Mouse (Mus musculus) brain, embryonic 14.5 days (tissue): ENCODE measurements around the gene Pnkd. TPM values are rescaled to one million over a fixed set of nuclear protein-coding genes. Genes with fewer than 3 reads are reported as not detected.

Experiments used
- DNase-seq: peaks from one replicate; pipeline ENCODE4 v3.0.0-alpha.2; 2011; ENCODE audit warnings: low read depth
- CTCF ChIP-seq: fragments of 200-500 bp; IDR thresholded peaks from 2 replicates; pipeline ENCODE4 v1.5.1; 2012; ENCODE audit warnings: inconsistent platforms, mild to moderate bottlenecking, moderate library complexity, borderline replicate concordance; ENCODE audit not compliant: insufficient read depth, insufficient read length; ENCODE audit errors: extremely low read depth
- POLR2A ChIP-seq: fragments of 200-500 bp; IDR thresholded peaks from 2 replicates; pipeline ENCODE4 v1.6.1; 2012; ENCODE audit warnings: mild to moderate bottlenecking, inconsistent platforms, borderline replicate concordance; ENCODE audit not compliant: poor library complexity, insufficient read depth, insufficient read length, severe bottlenecking; ENCODE audit errors: extremely low read depth
- polyA plus RNA-seq: library from polyadenylated mRNA; depleted of rRNA; stranded (reverse); fragments of >200 nt; gene quantifications from 2 replicates; pipeline ENCODE4 v1.2.3, GENCODE M21; 2012

The Pnkd gene
- polyA plus RNA-seq, 1 experiment: 63.2 TPM

- peak; percentile 42 for DNase-seq
- TF ChIP-seq CTCF (no peak), POLR2A (no peak)
Measured at GRCm38 (mm10) chr1:74290141-74290540, 5.4 kb downstream of the Pnkd start.

GRCm38 (mm10) chr1:74292331-74293020, 7.7 kb downstream of the Pnkd start:
- no peak for DNase-seq
- no peak for TF ChIP-seq POLR2A
- TF ChIP-seq CTCF: no peak

DNA sequence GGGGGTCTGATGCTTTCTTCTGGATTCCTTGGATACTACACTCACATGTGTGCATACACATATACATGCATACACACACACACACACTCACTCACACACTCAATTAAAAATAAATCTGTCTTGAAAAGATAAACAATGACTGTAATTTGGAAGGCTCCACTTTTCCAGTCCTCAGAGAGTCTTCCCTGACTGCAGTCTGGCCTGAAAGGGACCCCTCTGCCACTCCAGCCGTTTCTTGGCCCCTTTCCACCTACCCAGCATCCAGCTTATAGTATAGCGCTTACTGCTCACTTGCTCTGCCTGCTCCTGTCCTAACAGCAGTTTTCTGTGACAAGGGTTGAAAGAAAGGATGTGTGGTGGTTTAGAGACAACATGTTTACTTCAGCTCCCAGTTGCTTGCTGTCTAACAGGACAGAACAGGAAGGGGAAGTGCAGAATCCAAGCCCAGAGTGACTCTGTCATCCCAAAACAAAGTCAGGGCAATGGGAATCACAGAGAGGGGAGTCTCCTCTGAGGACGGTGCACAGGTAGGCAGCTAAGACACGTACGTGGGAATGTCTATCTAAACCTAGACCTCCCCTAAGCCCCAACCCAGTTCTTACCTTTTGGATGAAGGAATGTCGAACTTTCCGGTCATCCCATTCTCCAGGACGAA, 8.7 kb downstream of the Pnkd start:
- TF ChIP-seq POLR2A (no peak), CTCF (no peak)
- no peak for DNase-seq

GRCm38 (mm10) chr1:74294090-74294643, 9.4 kb downstream of the Pnkd start:
- DNase-seq: no peak
- TF ChIP-seq POLR2A (no peak), CTCF (no peak)

DNA sequence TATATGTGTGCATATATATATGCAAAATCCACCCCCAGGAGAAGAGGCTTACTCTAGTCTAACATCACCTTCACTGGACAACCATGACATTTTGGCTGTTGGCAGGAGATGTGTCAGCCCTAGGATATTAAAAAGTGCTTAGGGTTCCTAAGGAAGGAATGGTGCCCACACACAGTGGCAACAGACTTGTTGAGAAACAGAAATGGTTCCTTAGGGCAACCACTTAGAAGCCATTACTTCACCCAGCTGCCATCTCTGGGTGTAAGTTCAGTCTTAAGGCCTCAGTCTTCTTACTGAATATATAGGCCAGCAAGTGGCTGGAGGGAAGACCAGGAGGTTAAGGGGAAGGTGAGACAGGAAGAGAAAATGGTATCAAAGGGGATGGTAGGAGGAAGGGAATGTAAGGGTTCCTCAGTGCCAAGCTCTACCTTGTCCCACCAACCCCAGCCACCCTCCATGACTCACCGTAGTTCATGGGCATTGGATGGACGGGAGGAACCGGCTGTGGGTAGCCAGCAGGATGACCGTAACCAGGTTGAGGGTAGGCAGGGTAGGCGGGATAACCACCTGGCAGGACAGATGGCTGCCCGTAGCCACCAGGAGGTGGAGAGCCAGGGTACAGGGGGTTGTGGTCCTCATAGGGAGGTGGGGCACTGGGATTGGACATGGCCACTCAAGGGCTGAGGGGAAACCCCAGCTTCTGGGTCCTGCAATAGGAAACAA, 10.2 kb downstream of the Pnkd start:
- DNase-seq: no peak
- TF ChIP-seq CTCF (no peak), POLR2A (no peak)

GRCm38 (mm10) chr1:74295456-74296171, 10.9 kb downstream of the Pnkd start:
- no peak for TF ChIP-seq CTCF
- TF ChIP-seq POLR2A: no peak
- peak; percentile 91 for DNase-seq

- DNase-seq: no peak
- TF ChIP-seq CTCF: no peak
- no peak for TF ChIP-seq POLR2A
Measured at GRCm38 (mm10) chr1:74296477-74296876, 11.7 kb downstream of the Pnkd start.

DNA sequence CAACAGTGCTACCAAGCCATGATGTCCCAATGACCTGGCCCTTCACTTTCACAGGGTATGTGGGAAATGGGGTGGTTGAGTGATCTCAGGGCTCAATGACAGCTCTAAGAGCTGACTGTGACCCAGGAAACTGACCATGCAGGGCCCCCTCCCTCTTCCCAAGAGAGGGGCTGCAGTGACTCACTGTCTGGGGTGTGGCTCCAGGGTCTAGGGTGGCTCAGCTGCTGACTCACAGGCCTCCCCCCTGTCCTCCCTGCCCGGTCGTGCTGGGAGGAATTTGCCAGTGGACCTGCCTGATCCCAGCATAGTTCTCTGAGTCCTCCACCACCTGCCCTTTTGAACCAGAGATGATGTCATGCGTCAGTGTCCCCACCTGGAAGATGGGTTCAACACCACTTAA, 12.5 kb downstream of the Pnkd start:
- DNase-seq: no peak
- TF ChIP-seq POLR2A (no peak), CTCF (no peak)

DNA sequence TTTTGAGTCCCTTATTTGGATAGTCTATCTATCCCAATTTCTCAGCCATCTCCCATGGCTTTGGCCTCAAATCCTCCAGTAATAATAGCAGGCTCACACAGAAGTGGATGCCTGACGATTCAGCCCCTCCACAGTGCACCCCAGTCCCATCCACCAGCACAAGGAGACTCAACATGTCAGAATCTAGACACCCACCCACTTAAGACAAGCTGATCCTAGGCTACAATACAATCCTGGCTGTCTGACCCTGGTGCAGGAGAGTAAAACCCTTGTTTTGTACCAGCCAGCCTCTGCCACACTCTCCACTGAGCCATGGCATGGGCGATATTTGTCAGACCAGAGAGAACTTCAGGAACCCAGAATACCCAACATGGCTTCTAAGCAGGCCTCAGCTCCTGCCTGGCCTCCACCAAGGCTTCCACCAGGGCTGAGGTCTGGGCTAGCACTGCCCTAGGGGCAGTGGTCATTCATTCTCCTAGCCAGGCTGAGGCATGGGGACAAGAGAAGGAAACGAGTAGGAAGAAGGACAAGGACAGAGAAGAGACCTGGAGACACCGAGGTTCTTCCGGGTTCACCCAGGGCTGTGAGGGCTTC, 13.5 kb downstream of the Pnkd start:
- no peak for DNase-seq
- TF ChIP-seq CTCF: no peak
- no peak for TF ChIP-seq POLR2A

GRCm38 (mm10) chr1:74298996-74299395, 14.3 kb downstream of the Pnkd start:
- DNase-seq: no peak
- no peak for TF ChIP-seq CTCF

GRCm38 (mm10) chr1:74300347-74301110, 15.8 kb downstream of the Pnkd start:
- DNase-seq: no peak
- TF ChIP-seq POLR2A (no peak), CTCF (no peak)
